Mouse (Mus musculus) adrenal gland, postnatal 10 days (tissue): Measurements from ENCODE around the gene Spag17. TPM values are rescaled to one million over a fixed set of nuclear protein-coding genes. Genes with fewer than 3 reads are reported as not detected.

Source experiments
- DNase-seq: peaks from one replicate; pipeline ENCODE4 v3.0.0; 2021; ENCODE audit warnings: mixed read lengths
- total RNA-seq, 2 experiments: library from RNA; stranded (reverse); gene quantifications; 2 replicates each; pipeline ENCODE4 v1.2.3; 2021

Gene Spag17
- total RNA-seq, 2 experiments from 2014 or later = 0.03 TPM; not detected in 1

DNA sequence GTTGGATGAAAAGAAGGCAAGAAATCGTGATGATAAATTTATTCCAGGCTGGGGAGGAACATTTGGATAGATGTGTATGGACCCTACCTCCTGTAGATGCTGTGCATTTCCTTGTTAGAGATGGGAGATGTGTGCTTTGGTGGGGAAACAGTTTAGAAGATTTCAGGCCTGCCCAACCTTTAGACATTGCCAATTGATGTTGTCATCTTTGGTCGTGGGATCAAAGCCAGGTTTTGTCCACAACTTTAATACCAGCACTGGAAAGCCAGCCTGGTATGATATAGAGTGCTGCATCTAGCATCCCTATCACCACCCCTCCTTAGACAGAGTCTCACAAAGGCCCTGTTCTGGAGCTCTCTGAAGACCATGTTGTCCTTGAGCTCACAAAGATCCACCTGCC lies 278.4 kb downstream of the Spag17 start:
- DNase-seq = peak; percentile 15

DNA sequence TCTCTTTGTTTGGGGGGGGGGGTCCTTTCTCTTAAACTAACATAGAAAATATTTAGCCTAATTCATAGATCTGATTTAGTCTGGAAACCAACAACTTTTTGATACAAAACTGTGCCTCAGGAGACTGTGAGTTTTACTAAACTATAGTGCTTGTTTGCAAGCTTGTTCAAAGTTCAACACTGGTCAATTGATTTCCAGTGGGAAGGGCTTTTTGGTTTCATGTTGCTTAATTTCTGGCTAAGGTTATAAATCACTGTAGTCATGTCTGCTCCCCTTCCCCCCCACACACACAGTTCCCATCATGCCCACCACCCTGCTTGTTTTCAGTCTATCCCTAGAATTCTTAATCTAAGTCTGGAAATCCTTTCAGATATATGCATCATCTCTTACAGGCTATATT lies 279.8 kb downstream of the Spag17 start:
- no peak for DNase-seq

DNA sequence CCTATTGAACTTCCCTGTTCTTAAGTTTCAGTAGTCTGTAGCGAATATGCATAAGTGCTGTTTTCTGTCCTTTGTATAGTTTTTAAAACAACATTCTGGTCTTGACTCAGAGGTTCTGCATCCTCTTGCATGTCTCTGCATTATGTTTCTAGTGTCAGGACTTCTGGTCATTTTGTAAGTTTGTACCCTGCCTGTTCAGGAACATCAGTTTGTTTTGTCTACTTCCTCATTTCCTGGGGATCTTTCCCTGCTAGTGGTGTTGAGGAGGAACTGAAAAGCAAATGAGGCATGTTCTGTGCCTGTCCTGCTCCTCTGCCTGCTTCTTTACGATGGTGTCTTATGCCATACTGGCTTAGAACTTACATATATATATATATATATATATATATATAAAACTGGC lies 290.8 kb downstream of the Spag17 start:
- DNase-seq = no peak

DNA sequence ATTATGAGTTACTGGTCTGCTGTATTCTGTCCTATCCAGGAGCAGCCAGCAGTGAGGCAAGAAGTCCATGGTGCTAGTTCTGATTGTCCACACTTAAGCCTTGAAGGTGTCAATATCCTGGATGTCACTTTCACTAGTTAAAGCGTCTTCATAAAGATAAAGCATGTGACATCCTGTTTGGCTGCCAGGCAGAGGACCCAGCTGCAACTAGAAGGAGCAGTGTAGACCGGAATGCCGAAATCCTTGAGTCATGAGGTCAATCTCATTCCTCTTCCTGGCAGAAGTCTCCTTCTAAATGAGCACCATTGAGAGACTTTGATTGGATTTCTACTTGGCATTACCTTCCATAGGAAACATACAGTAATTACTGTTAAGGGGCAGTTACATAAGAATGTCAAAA lies 295.3 kb downstream of the Spag17 start:
- DNase-seq = no peak

DNA sequence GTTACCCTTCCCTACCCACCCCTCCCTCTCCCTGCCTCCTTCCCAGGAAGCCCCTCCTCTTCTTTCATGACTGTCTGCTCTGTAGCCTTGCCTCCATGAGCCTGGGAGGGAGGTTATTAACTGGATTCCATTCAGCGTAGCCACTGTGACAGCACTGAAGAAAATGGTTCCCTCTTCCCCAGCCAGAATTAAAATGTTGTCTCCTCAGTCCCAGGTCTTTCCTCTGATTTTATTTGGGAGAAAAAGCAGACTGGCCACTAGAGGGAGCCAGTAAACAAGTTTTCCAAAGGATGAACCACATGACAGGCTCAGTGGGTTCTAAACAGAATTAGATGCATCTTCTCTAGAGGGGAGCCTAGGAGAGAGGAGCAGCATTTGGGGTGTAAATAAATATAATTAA lies 304.2 kb downstream of the Spag17 start:
- peak; percentile 79 for DNase-seq

DNA sequence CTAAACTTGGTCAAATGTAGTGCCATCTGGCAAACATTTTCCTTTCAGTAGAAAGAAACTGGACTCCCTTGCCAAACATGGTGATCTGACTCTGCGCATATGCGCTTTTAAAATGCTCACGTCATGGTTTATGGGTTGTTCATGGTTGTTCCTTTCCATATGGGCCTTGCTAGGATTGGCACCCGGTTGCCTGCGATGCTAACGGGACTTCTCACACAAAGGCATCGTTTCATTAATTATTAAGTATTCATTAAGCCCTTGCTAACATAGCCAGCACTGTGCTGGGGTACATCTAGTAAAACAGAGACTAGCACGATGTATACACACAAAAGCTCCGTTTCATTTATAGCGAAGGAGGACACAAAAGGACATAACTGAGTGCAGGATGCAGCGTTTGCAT lies 304.7 kb downstream of the Spag17 start:
- DNase-seq = no peak
